Mouse (Mus musculus) myocyte (in vitro differentiated cells): ENCODE measurements around the gene Lama4. TPM values are rescaled to one million over a fixed set of nuclear protein-coding genes. Genes with fewer than 3 reads are reported as not detected.

ENCODE experiments used
- H3K27me3 ChIP-seq: one replicate; pipeline ENCODE4 v1.6.1; 2011; ENCODE audit not compliant: control insufficient read depth, insufficient read depth, insufficient read length
- H3K36me3 ChIP-seq: one replicate; pipeline ENCODE4 v1.6.1; 2011; ENCODE audit not compliant: control insufficient read depth, insufficient read depth
- H3K4me2 ChIP-seq: one replicate; pipeline ENCODE4 v1.6.1; 2011; ENCODE audit warnings: low read depth, control low read depth
- H3K4me3 ChIP-seq: one replicate; pipeline ENCODE4 v1.5.1; 2011; ENCODE audit warnings: mild to moderate bottlenecking, control low read depth, moderate library complexity
- H3K79me2 ChIP-seq: one replicate; pipeline ENCODE4 v1.6.1; 2011; ENCODE audit not compliant: control insufficient read depth, insufficient read depth
- H3ac ChIP-seq: one replicate; pipeline ENCODE4 v1.6.1; 2011; ENCODE audit not compliant: control insufficient read depth, insufficient read length
- CEBPB ChIP-seq: IDR thresholded peaks from 2 replicates; pipeline ENCODE4 v1.6.1; 2011; ENCODE audit warnings: mild to moderate bottlenecking, moderate library complexity; ENCODE audit not compliant: poor library complexity, insufficient read depth, severe bottlenecking
- E2F4 ChIP-seq: IDR thresholded peaks from one replicate; pipeline ENCODE4 v1.6.1; 2011; ENCODE audit warnings: mild to moderate bottlenecking, control low read depth, moderate library complexity; ENCODE audit not compliant: insufficient read depth
- MAX ChIP-seq: IDR thresholded peaks from one replicate; pipeline ENCODE4 v1.6.1; 2011; ENCODE audit warnings: low read depth, mild to moderate bottlenecking, control low read depth
- MYOD1 ChIP-seq, 3 experiments: IDR thresholded peaks; one replicate each; pipeline ENCODE4 v1.6.1; 2011; ENCODE audit warnings: control low read depth in 2 of 3, low read depth in 2 of 3, mild to moderate bottlenecking in 2 of 3, moderate library complexity in 1 of 3; ENCODE audit not compliant: insufficient read length in 2 of 3, control insufficient read depth in 1 of 3
- MYOG ChIP-seq, 3 experiments: IDR thresholded peaks; one replicate each; pipeline ENCODE4 v1.6.1; 2011; ENCODE audit warnings: control low read depth in 2 of 3, low read depth in 2 of 3, mild to moderate bottlenecking in 2 of 3; ENCODE audit not compliant: insufficient read length in 2 of 3, control insufficient read depth in 1 of 3, insufficient read depth in 1 of 3
- POLR2A ChIP-seq: IDR thresholded peaks from one replicate; pipeline ENCODE4 v1.6.1; 2011; ENCODE audit warnings: low read depth, mild to moderate bottlenecking, control low read depth, moderate library complexity; ENCODE audit not compliant: insufficient read length
- POLR2AphosphoS2 ChIP-seq: IDR thresholded peaks from one replicate; pipeline ENCODE4 v1.6.1; 2011; ENCODE audit warnings: low read depth, control low read depth; ENCODE audit not compliant: insufficient read length
- REST ChIP-seq: IDR thresholded peaks from one replicate; pipeline ENCODE4 v1.6.1; 2011; ENCODE audit warnings: mild to moderate bottlenecking, control low read depth, moderate library complexity; ENCODE audit not compliant: insufficient read depth, insufficient read length
- SRF ChIP-seq: IDR thresholded peaks from one replicate; pipeline ENCODE4 v1.6.1; 2011; ENCODE audit warnings: low read depth; ENCODE audit not compliant: control insufficient read depth, insufficient read length
- TCF12 ChIP-seq: IDR thresholded peaks from one replicate; pipeline ENCODE4 v1.6.1; 2011; ENCODE audit warnings: mild to moderate bottlenecking, control low read depth; ENCODE audit not compliant: poor library complexity, insufficient read depth, severe bottlenecking
- TCF3 ChIP-seq: IDR thresholded peaks from one replicate; pipeline ENCODE4 v1.6.1; 2011; ENCODE audit warnings: low read depth, control low read depth; ENCODE audit not compliant: insufficient read length
- USF1 ChIP-seq: IDR thresholded peaks from one replicate; pipeline ENCODE4 v1.6.1; 2011; ENCODE audit warnings: low read depth, mild to moderate bottlenecking, control low read depth, moderate library complexity
- polyA plus RNA-seq: library from polyadenylated mRNA; unstranded; fragments of >200 nt; fragmentation: generic; extraction: Trizol; gene quantifications from one replicate; pipeline ENCODE4 v1.2.1, GENCODE M21; 2012; ENCODE audit warnings: missing spikeins

Gene Lama4
- polyA plus RNA-seq, 1 experiment, result 0.16 TPM

DNA sequence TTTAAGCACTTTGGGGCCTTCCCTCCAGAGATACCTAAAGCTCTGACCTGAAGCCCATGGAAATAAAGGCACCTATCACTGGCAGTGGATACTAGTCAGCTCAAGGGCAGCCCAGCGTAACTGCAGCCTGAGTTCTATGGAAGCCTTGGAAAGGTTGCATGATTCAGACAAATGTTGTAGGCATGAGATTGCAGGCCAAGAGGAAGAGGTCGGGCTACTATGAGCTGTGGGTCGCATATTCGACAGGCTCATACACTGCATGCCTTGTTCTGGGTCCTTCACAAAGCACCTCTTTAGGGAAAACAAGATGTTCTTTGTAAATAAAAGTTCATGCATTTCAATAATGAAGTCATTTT, 618 bp upstream of the Lama4 start:
- no peak overlapping the region for H3ac ChIP-seq
- H3K4me2 ChIP-seq, result no peak overlapping the region
- no peaks in the 10 kb centered on the region for H3K79me2 ChIP-seq
- H3K36me3 ChIP-seq, result no peaks in the 10 kb centered on the region
- no peaks in the 10 kb centered on the region for H3K27me3 ChIP-seq
- no peak overlapping the region for H3K4me3 ChIP-seq
- TF ChIP-seq CEBPB, result no peak
- no peak for TF ChIP-seq TCF12
- no peak for TF ChIP-seq E2F4
- TF ChIP-seq POLR2AphosphoS2, result no peak
- TF ChIP-seq MAX, result no peak

DNA sequence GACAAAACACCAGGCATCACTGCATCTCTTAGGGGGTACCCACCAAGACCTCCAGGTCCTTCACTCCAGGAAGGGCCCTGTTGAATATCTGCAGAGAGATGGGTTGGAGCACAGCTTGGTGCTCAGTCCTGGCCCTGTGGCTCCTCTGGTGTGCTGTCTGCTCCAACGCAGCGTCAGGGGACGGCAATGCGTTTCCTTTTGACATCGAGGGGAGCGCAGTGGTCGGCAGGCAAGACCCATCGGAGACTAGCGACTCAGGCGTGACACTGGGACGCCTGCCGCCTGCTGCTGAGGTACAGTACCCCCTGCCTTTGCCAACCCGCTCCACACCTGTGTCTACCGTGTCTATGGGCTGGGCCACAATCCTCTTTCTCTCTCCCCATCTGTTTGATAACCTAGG, 542 bp downstream of the Lama4 start:
- H3K79me2 ChIP-seq, result no peaks in the 10 kb centered on the region
- no peaks in the 10 kb centered on the region for H3K27me3 ChIP-seq
- H3K4me3 ChIP-seq, result no peak overlapping the region
- no peak overlapping the region for H3ac ChIP-seq
- no peak for TF ChIP-seq CEBPB
- H3K4me2 ChIP-seq, result peak overlapping the region; percentile 31
- no peaks in the 10 kb centered on the region for H3K36me3 ChIP-seq

DNA sequence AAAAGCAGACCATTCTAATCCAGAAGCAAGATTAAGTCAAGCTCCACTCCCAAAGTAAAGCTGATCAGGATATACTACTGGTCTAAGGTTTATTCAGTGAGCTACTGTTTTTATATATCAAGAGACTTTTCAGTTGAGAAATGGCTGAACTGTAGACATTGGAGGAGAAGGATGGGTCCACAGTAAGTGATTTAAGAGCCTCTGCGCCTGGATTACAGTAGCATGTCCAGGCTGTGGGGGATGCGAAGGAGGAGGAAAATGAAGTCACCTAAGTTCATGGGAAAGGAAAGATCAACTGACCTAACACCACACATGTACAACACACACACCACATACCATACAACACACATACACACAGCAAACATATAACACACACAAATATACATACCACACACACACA, 1.3 kb downstream of the Lama4 start:
- Histone ChIP-seq H3K79me2 (no peaks in the 10 kb centered on the region), H3K4me3 (no peak overlapping the region), H3K36me3 (no peaks in the 10 kb centered on the region), H3K4me2 (no peak overlapping the region), H3ac (no peak overlapping the region), H3K27me3 (no peaks in the 10 kb centered on the region)
- no peak for TF ChIP-seq MAX
- no peak for TF ChIP-seq USF1
- TF ChIP-seq POLR2A, result no peak
- no peak for TF ChIP-seq MYOD1 (IDR thresholded peaks at IDR 0.05; ENCODE audit: control insufficient read depth in 1 of 3, insufficient read length in 2 of 3, low read depth in 2 of 3)
- no peak for TF ChIP-seq POLR2AphosphoS2
- no peak for TF ChIP-seq REST

DNA sequence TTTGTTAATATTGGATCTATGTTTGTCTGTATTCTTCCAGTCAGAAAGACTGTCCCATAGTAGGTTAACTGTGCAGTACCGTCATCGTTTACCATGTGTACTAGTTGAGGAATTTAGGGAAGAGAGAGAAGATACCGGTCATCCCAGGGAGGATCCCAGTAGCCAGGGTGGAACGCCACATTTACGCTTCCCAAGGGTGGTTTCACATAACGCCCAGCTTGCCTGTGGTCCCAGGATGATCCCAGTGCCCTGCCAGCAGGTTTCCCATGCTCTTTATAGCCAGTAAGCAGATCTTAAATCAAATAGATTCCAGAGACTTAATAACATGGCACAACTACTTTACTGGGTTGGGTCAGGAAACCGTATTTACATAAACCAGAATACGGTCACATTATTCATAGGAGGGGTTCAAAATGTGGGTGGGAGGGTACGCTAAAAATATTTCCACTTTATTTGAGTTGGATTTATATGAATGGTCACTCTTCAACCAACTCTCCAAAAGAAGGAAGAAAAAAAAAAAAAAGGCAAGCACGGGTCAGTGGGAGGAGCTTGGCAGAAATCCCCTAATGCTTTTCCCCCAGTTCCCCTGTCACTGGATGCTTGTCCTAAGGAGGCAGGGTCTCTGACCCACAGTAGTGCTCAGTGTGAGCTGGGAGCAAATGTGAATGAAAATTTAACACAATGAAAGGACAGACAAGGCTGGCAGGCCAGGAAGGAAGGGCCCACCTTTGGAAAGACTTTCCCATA, 3.2 kb downstream of the Lama4 start:
- TF ChIP-seq TCF12 (no peak), CEBPB (no peak), POLR2A (no peak), MYOD1 (IDR thresholded peaks at IDR 0.05; ENCODE audit: control insufficient read depth in 1 of 3, insufficient read length in 2 of 3, low read depth in 2 of 3) (no peak), E2F4 (no peak), USF1 (no peak), TCF3 (no peak), MYOG (IDR thresholded peaks at IDR 0.05; ENCODE audit: control insufficient read depth in 1 of 3, insufficient read depth in 1 of 3, insufficient read length in 2 of 3, low read depth in 2 of 3) (no peak), MAX (no peak), POLR2AphosphoS2 (no peak), REST (no peak), SRF (no peak)
- Histone ChIP-seq H3K79me2 (no peaks in the 10 kb centered on the region), H3K36me3 (no peaks in the 10 kb centered on the region), H3ac (no peak overlapping the region), H3K4me2 (no peak overlapping the region), H3K27me3 (no peaks in the 10 kb centered on the region), H3K4me3 (no peak overlapping the region)

DNA sequence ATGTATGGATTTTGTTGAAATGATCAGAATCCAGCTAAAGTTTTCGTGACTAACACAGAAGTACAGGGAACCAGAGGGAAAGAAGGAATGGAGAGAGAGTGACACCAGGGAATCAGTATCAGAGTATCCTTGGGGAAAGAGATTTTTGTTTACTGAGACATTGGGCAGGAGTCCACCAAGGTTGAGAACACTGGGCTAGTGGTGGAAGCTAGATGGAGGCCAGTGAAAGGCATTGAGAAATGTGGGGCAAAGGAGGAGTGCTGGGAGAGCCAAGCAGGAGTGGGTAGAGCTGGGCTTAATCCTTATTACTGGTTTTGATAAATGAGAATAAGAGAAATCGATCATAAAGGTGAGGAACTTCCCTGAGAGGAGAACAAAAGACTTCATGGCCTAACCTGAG, 4.2 kb downstream of the Lama4 start:
- Histone ChIP-seq H3K4me3 (no peak overlapping the region), H3K36me3 (no peaks in the 10 kb centered on the region), H3K27me3 (no peaks in the 10 kb centered on the region), H3ac (no peak overlapping the region), H3K79me2 (no peaks in the 10 kb centered on the region), H3K4me2 (no peak overlapping the region)
- no peak for TF ChIP-seq POLR2A
- no peak for TF ChIP-seq SRF
- TF ChIP-seq E2F4, result no peak
- TF ChIP-seq TCF12, result no peak
- no peak for TF ChIP-seq MYOG (IDR thresholded peaks at IDR 0.05; ENCODE audit: control insufficient read depth in 1 of 3, insufficient read depth in 1 of 3, insufficient read length in 2 of 3, low read depth in 2 of 3)
- TF ChIP-seq TCF3, result no peak
- TF ChIP-seq USF1, result no peak
- TF ChIP-seq MYOD1 (IDR thresholded peaks at IDR 0.05; ENCODE audit: control insufficient read depth in 1 of 3, insufficient read length in 2 of 3, low read depth in 2 of 3), result no peak
- TF ChIP-seq POLR2AphosphoS2, result no peak
- no peak for TF ChIP-seq CEBPB
- TF ChIP-seq REST, result no peak
- no peak for TF ChIP-seq MAX

DNA sequence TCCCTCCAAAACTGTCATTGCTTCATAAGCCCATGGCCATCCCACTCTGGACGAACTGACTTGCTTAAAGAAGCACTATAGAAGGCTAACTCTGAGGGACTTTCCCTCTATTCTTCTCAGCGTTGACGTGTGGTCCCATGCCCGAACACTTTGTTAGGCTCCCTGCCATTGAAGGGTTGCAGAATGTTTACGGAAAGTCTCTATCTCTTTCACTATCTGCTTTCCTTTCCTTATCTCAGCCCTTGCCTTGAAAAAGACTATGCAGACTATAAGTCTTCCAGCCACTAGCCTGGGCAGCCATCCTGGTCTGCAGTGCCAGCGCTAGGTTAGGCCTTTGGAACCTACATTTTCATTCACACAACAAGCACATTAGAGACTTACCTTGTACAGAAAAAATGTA, 4.7 kb downstream of the Lama4 start:
- H3K36me3 ChIP-seq, result no peaks in the 10 kb centered on the region
- H3K4me2 ChIP-seq, result no peak overlapping the region
- H3K79me2 ChIP-seq, result no peaks in the 10 kb centered on the region
- H3K27me3 ChIP-seq, result no peaks in the 10 kb centered on the region
- H3ac ChIP-seq, result no peak overlapping the region
- TF ChIP-seq MYOD1 (IDR thresholded peaks at IDR 0.05; ENCODE audit: control insufficient read depth in 1 of 3, insufficient read length in 2 of 3, low read depth in 2 of 3), result no peak
- TF ChIP-seq E2F4, result no peak
- H3K4me3 ChIP-seq, result no peak overlapping the region
